In genomic region chrX:98989574-98989973, GRCm38 (mm10) we compare ENCODE assay signal across 9 mouse cellular contexts. TPM values are rescaled to one million over a fixed set of nuclear protein-coding genes. Genes with fewer than 3 reads are reported as not detected.
A peak's percentile ranks its signal among the peaks of the same experiment; 100 is the strongest.
DNase-seq lines count a peak whose midpoint lies in the region; ATAC-seq and TF ChIP-seq lines count a peak whose summit lies in the region.
"Had no signal": no experiment of that assay in that cellular context is flagged by ENCODE, and none has a peak within 500 bp of the region (broad histone marks: within the 10 kb centered on the region; RNA-seq: fewer than 3 reads in every experiment).

No protein-coding gene starts in this region.

- H3K4me3 ChIP-seq in embryonic facial prominence, embryonic 10.5 days, result no peak overlapping the region
- H3K4me3 ChIP-seq: liver, embryonic 15.5 days had no signal

- H3K27ac ChIP-seq in embryonic facial prominence, embryonic 10.5 days (replicated peaks), result no peak overlapping the region
- H3K27ac ChIP-seq: liver, embryonic 15.5 days had no signal

- DNase-seq in cerebellum, adult 9-10 months, result peak; percentile 9
- no peak for DNase-seq in Patski (ENCODE audit: low read depth, low spot score)
- DNase-seq in embryonic facial prominence, embryonic 10.5 days (ENCODE audit: low spot score), result peak; percentile 48
- DNase-seq in heart, postnatal 36 days, result peak; percentile 65 to 66
- peak; percentile 19 to 58 for DNase-seq in layer of hippocampus, postnatal 25 days (ENCODE audit: extremely low spot score in 1 of 2, low spot score in 1 of 2)
- peak; percentile 75 for DNase-seq in testis, postnatal 10 days (ENCODE audit: low spot score)

- H3K4me1 ChIP-seq in embryonic facial prominence, embryonic 10.5 days, result no peaks in the 10 kb centered on the region
- H3K4me1 ChIP-seq: liver, embryonic 15.5 days had no signal

- peaks cover 20% of the 10 kb centered on the region for H3K27me3 ChIP-seq in Patski
- H3K27me3 ChIP-seq in embryonic facial prominence, embryonic 10.5 days (replicated peaks; ENCODE audit: low read depth, poor library complexity, severe bottlenecking), result peaks cover 51% of the 10 kb centered on the region
- H3K27me3 ChIP-seq: liver, embryonic 15.5 days had no signal

- peak; percentile 53 for TF ChIP-seq CTCF in Patski (IDR thresholded peaks at IDR 0.05)

- H3K9me3 ChIP-seq in embryonic facial prominence, embryonic 10.5 days, result no peaks in the 10 kb centered on the region
- H3K9me3 ChIP-seq: liver, embryonic 15.5 days had no signal

- CTCF ChIA-PET in Patski (lab: Charles Lee), result interaction anchor here (0.6 to 2.8 kb wide), 12 partner anchors 9 to 85 kb away, joined by 3 to 11 read pairs (median 4); partner anchors contain the start of gene Stard8

- in situ Hi-C loops in Patski (cut with MboI; ENCODE audit: low pct_unique_long_range_greater_than_20kb), result no loop called here

- no peaks in the 10 kb centered on the region for H3K36me3 ChIP-seq in embryonic facial prominence, embryonic 10.5 days (replicated peaks)
- H3K36me3 ChIP-seq: liver, embryonic 15.5 days had no signal

- intact Hi-C loops in heart, postnatal 36 days (cut with DNase I), result loop anchor here (1.0 kb wide), 2 partner anchors 70 to 124 kb away; no protein-coding TSS in a partner anchor

- 39% methylated on average over 6 of the region's 6 CpGs for WGBS in embryonic facial prominence, embryonic 10.5 days

- POLR2A ChIA-PET in Patski (lab: Charles Lee), result no interaction called here

- ATAC-seq in cerebellum, adult (ENCODE audit: insufficient number of reproducible peaks, low FRiP score, low TSS enrichment), result no peak
- ATAC-seq in Patski, result no peak
- peak; percentile 100 for ATAC-seq in megakaryocyte, adult 5-6 weeks (ENCODE audit: poor library complexity, severe bottlenecking)

RNA-seq across cellular contexts. Expression of gene Stard8, which starts 13.5 kb away (rescaled TPM):
- polyA plus RNA-seq in Patski (2021), result 25.8 TPM
- polyA plus RNA-seq in embryonic facial prominence, embryonic 10.5 days (2016; fragmentation: Nextera tagmentation; extraction: Ambion mirVana), result 11.4 and 13.5 TPM in 2 replicates
- 10 to 100 TPM; 31.6 to 32.2 TPM for total RNA-seq in heart, postnatal 36 days (2021)
- 1 to 10 TPM; 5.5 to 8.5 TPM for total RNA-seq in layer of hippocampus, postnatal 25 days (2021)
- 11.5 and 12.4 TPM in 2 replicates for total RNA-seq in megakaryocyte, adult 5-6 weeks (2015)
- 24.3 and 25.8 TPM in 2 replicates for total RNA-seq in megakaryocyte, adult 5-6 weeks (2017)

RNA-seq across cellular contexts. Expression of gene Yipf6, which starts 53.5 kb away (rescaled TPM):
- polyA plus RNA-seq in Patski (2021), result 29.4 TPM
- polyA plus RNA-seq in embryonic facial prominence, embryonic 10.5 days (2016; fragmentation: Nextera tagmentation; extraction: Ambion mirVana), result 17.1 and 18.9 TPM in 2 replicates
- 10 to 100 TPM; 16.6 to 17.9 TPM for total RNA-seq in heart, postnatal 36 days (2021)
- 10 to 100 TPM; 32.8 to 36.6 TPM for total RNA-seq in layer of hippocampus, postnatal 25 days (2021)
- total RNA-seq in megakaryocyte, adult 5-6 weeks (2015), result 15.9 and 17.1 TPM in 2 replicates
- total RNA-seq in megakaryocyte, adult 5-6 weeks (2017), result 19.0 and 22.8 TPM in 2 replicates
